Mouse (Mus musculus): ENCODE measurements at regions not wholly inside any gene's neighbourhood (a gene's known extent, or its start where the extent isn't known, plus 50 kb on each side); places are given as distances from the start of the nearest gene placed in this dataset.

GRCm38 (mm10) chr7:73317574-73317973 lies 57.7 kb upstream of the Rgma start:
- no peaks in the 10 kb centered on the region for H3K36me3 ChIP-seq (ENCODE audit: control insufficient read depth, insufficient read depth, low read length, poor library complexity, severe bottlenecking)
- no peaks in the 10 kb centered on the region for H3K9me3 ChIP-seq (replicated peaks; ENCODE audit: control insufficient read depth, insufficient read depth, low read length, poor library complexity, severe bottlenecking)
- H3K4me1 ChIP-seq (ENCODE audit: control insufficient read depth, insufficient read depth, low read length), result no peaks in the 10 kb centered on the region
- no peak overlapping the region for H3K4me3 ChIP-seq (ENCODE audit: low read depth, low read length)
- no peak overlapping the region for H3K9ac ChIP-seq (ENCODE audit: low read depth, poor library complexity, severe bottlenecking)
- peaks cover 2% of the 10 kb centered on the region; the same call in 1 of the 2 replicates for H3K27me3 ChIP-seq (ENCODE audit: control insufficient read depth, insufficient read depth, low read length, poor library complexity, severe bottlenecking)
- TF ChIP-seq POLR2A (IDR thresholded peaks at IDR 0.05; ENCODE audit: insufficient read depth, low read length) (no peak), CTCF (IDR thresholded peaks at IDR 0.05; ENCODE audit: low read depth, low read length) (no peak), EP300 (IDR thresholded peaks at IDR 0.05; ENCODE audit: insufficient read depth, low read depth, low read length) (no peak)
- no peak overlapping the region for H3K27ac ChIP-seq (ENCODE audit: insufficient read depth, low read length)

DNA sequence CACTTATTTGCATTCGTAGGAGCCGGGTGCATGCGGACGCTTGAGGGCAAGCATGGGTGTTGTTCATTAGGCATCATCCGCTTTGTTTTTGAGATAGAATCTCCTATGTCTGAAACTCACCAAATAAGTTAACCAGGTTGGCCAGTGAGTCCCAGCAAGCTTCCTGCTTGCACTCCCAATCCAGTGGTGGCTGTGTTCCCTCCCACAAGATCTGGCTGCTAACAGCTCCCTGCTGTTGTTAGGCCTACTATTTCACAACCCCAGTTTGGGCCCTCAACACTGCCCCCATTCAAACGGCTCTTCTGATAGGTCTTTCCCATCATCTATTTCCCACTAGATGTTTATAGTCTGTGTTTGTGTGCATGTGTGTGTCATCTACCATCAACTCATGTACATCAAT lies 56.3 kb upstream of the Rgma start:
- H3K27ac ChIP-seq (ENCODE audit: insufficient read depth, low read length), result no peak overlapping the region
- peaks cover 2% of the 10 kb centered on the region for H3K4me1 ChIP-seq (ENCODE audit: control insufficient read depth, insufficient read depth, low read length)
- H3K9ac ChIP-seq (ENCODE audit: low read depth, poor library complexity, severe bottlenecking), result no peak overlapping the region

DNA sequence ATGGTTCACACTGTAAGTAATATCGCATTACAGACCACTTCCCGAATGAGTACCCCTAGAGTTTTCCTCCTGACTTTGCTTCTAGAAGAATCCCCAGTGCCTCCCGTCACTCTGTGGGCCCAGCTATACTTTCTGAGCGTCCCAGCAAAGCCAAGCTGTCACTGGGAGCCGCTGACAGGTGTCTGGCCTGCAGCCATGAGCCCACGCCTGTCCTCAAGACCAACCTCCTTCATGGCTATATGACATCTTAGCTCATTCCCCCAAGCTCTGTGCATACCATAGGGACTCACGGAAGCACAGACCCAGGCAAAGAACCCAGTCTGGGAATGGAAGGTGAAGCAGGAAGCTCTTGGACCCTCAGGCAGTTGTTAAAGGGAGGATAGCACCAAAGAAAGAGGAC lies 55.3 kb upstream of the Rgma start:
- H3K27me3 ChIP-seq (ENCODE audit: control insufficient read depth, insufficient read depth, low read length, poor library complexity, severe bottlenecking), result peaks cover under 1% of the 10 kb centered on the region; the same call in 1 of the 2 replicates
- TF ChIP-seq EP300 (IDR thresholded peaks at IDR 0.05; ENCODE audit: insufficient read depth, low read depth, low read length) (no peak), POLR2A (IDR thresholded peaks at IDR 0.05; ENCODE audit: insufficient read depth, low read length) (no peak), CTCF (IDR thresholded peaks at IDR 0.05; ENCODE audit: low read depth, low read length) (no peak)

More for the DNA sequence above, 56.3 kb upstream of the Rgma start:
- H3K36me3 ChIP-seq (ENCODE audit: control insufficient read depth, insufficient read depth, low read length, poor library complexity, severe bottlenecking), result no peaks in the 10 kb centered on the region
- H3K27me3 ChIP-seq (ENCODE audit: control insufficient read depth, insufficient read depth, low read length, poor library complexity, severe bottlenecking), result peaks cover 2% of the 10 kb centered on the region; the same call in 1 of the 2 replicates
- TF ChIP-seq POLR2A (IDR thresholded peaks at IDR 0.05; ENCODE audit: insufficient read depth, low read length), result no peak
- TF ChIP-seq EP300 (IDR thresholded peaks at IDR 0.05; ENCODE audit: insufficient read depth, low read depth, low read length), result no peak
- TF ChIP-seq CTCF (IDR thresholded peaks at IDR 0.05; ENCODE audit: low read depth, low read length), result no peak
- H3K4me3 ChIP-seq (ENCODE audit: low read depth, low read length), result no peak overlapping the region
- H3K9me3 ChIP-seq (replicated peaks; ENCODE audit: control insufficient read depth, insufficient read depth, low read length, poor library complexity, severe bottlenecking), result no peaks in the 10 kb centered on the region

DNA sequence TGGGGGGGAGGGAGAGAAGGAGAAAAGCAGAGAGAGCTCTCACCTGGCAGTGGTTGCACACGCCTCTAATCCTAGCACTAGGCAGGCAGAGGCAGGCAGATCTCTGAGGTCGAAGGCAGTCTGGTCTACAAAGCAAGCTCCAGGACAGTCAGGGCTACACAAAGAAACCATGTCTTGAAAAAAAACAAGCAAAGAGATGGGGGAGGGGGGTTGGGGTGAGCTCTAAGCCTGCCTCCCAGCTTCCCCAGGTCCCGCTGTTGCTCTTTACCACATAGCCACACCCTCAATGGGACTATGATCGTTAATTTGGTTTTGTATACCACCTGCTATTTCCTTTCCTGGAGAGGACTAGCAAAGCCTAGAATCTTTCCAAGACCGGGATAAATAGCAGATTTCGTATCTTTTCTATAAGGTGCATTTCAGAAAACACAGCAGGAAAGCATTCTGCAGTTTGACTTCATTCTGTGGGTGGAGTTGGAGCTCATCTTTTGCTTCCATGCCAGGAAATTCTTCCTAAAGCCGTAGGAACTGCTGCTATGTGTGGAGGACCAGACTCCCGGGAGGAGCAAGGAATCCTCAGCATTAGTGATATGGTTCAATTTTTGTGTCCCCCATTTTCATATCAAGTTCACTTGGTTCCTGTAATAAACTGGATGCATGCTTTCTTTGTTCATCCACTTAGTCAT lies 52.7 kb upstream of the Rgma start:
- no peaks in the 10 kb centered on the region for H3K36me3 ChIP-seq (ENCODE audit: control insufficient read depth, insufficient read depth, low read length, poor library complexity, severe bottlenecking)
- H3K4me1 ChIP-seq (ENCODE audit: control insufficient read depth, insufficient read depth, low read length), result peaks cover 2% of the 10 kb centered on the region
- H3K9ac ChIP-seq (ENCODE audit: low read depth, poor library complexity, severe bottlenecking), result no peak overlapping the region
- H3K27ac ChIP-seq (ENCODE audit: insufficient read depth, low read length), result no peak overlapping the region
- no peak overlapping the region for H3K4me3 ChIP-seq (ENCODE audit: low read depth, low read length)
- peaks cover 7% of the 10 kb centered on the region; the same call in 1 of the 2 replicates for H3K9me3 ChIP-seq (replicated peaks; ENCODE audit: control insufficient read depth, insufficient read depth, low read length, poor library complexity, severe bottlenecking)
- TF ChIP-seq POLR2A (IDR thresholded peaks at IDR 0.05; ENCODE audit: insufficient read depth, low read length) (no peak), CTCF (IDR thresholded peaks at IDR 0.05; ENCODE audit: low read depth, low read length) (no peak), EP300 (IDR thresholded peaks at IDR 0.05; ENCODE audit: insufficient read depth, low read depth, low read length) (no peak)
- H3K27me3 ChIP-seq (ENCODE audit: control insufficient read depth, insufficient read depth, low read length, poor library complexity, severe bottlenecking), result no peaks in the 10 kb centered on the region

More for the DNA sequence above, 55.3 kb upstream of the Rgma start:
- Histone ChIP-seq H3K27ac (ENCODE audit: insufficient read depth, low read length) (no peak overlapping the region), H3K9me3 (replicated peaks; ENCODE audit: control insufficient read depth, insufficient read depth, low read length, poor library complexity, severe bottlenecking) (peaks cover 5% of the 10 kb centered on the region; the same call in 1 of the 2 replicates), H3K4me3 (ENCODE audit: low read depth, low read length) (no peak overlapping the region), H3K4me1 (ENCODE audit: control insufficient read depth, insufficient read depth, low read length) (peaks cover 2% of the 10 kb centered on the region), H3K36me3 (ENCODE audit: control insufficient read depth, insufficient read depth, low read length, poor library complexity, severe bottlenecking) (no peaks in the 10 kb centered on the region), H3K9ac (ENCODE audit: low read depth, poor library complexity, severe bottlenecking) (no peak overlapping the region)

DNA sequence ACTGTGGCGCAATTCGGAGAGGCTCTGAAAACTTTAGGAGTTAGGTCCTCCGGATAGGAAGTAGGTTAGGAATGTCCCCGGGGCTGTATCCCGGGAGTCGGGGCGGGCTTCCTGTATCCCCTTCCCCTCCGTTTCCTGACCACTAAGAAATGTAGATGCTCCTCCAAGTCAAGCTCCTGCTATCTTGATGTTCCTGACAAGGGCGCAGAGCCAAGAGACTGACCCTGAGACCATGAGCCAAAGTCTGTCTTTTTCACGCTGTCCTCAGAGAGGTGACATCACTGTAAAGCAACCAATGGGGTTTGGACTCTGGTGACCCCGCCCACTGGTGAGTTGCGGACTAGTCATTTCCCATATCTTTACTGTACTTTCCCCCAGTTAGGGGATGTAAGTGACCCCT lies 51.8 kb upstream of the Rgma start:
- peak overlapping the region; percentile 10; the same call in 1 of the 2 replicates for H3K4me3 ChIP-seq (ENCODE audit: low read depth, low read length)
- H3K9me3 ChIP-seq (replicated peaks; ENCODE audit: control insufficient read depth, insufficient read depth, low read length, poor library complexity, severe bottlenecking), result peaks cover 7% of the 10 kb centered on the region; the same call in 1 of the 2 replicates
- H3K9ac ChIP-seq (ENCODE audit: low read depth, poor library complexity, severe bottlenecking), result no peak overlapping the region
- no peaks in the 10 kb centered on the region for H3K36me3 ChIP-seq (ENCODE audit: control insufficient read depth, insufficient read depth, low read length, poor library complexity, severe bottlenecking)
- no peak overlapping the region for H3K27ac ChIP-seq (ENCODE audit: insufficient read depth, low read length)
- peaks cover 2% of the 10 kb centered on the region for H3K4me1 ChIP-seq (ENCODE audit: control insufficient read depth, insufficient read depth, low read length)
- H3K27me3 ChIP-seq (ENCODE audit: control insufficient read depth, insufficient read depth, low read length, poor library complexity, severe bottlenecking), result no peaks in the 10 kb centered on the region
- TF ChIP-seq EP300 (IDR thresholded peaks at IDR 0.05; ENCODE audit: insufficient read depth, low read depth, low read length) (no peak), POLR2A (IDR thresholded peaks at IDR 0.05; ENCODE audit: insufficient read depth, low read length) (no peak), CTCF (IDR thresholded peaks at IDR 0.05; ENCODE audit: low read depth, low read length) (no peak)

- no peaks in the 10 kb centered on the region for H3K36me3 ChIP-seq (ENCODE audit: control insufficient read depth, insufficient read depth, low read length, poor library complexity, severe bottlenecking)
- H3K27ac ChIP-seq (ENCODE audit: insufficient read depth, low read length), result no peak overlapping the region
- peaks cover 7% of the 10 kb centered on the region; the same call in 1 of the 2 replicates for H3K9me3 ChIP-seq (replicated peaks; ENCODE audit: control insufficient read depth, insufficient read depth, low read length, poor library complexity, severe bottlenecking)
- H3K9ac ChIP-seq (ENCODE audit: low read depth, poor library complexity, severe bottlenecking), result no peak overlapping the region
- TF ChIP-seq CTCF (IDR thresholded peaks at IDR 0.05; ENCODE audit: low read depth, low read length) (no peak), EP300 (IDR thresholded peaks at IDR 0.05; ENCODE audit: insufficient read depth, low read depth, low read length) (no peak), POLR2A (IDR thresholded peaks at IDR 0.05; ENCODE audit: insufficient read depth, low read length) (no peak)
- peaks cover 2% of the 10 kb centered on the region for H3K4me1 ChIP-seq (ENCODE audit: control insufficient read depth, insufficient read depth, low read length)
- H3K27me3 ChIP-seq (ENCODE audit: control insufficient read depth, insufficient read depth, low read length, poor library complexity, severe bottlenecking), result no peaks in the 10 kb centered on the region
- no peak overlapping the region for H3K4me3 ChIP-seq (ENCODE audit: low read depth, low read length)
Observed at GRCm38 (mm10) chr7:73325503-73325902, 49.8 kb upstream of the Rgma start.
